Mouse (Mus musculus) ES-Bruce4 (cell line): ENCODE measurements around the gene Rasgef1c. TPM values are rescaled to one million over a fixed set of nuclear protein-coding genes. Genes with fewer than 3 reads are reported as not detected.

Experiments
- H3K27ac ChIP-seq: 2 replicates; pipeline ENCODE4 v1.5.1; 2012; ENCODE audit warnings: low read length, inconsistent platforms; ENCODE audit not compliant: insufficient read depth
- H3K27me3 ChIP-seq: 2 replicates; pipeline ENCODE4 v1.6.1; 2012; ENCODE audit warnings: mild to moderate bottlenecking, low read length, inconsistent platforms; ENCODE audit not compliant: control insufficient read depth, poor library complexity, insufficient read depth, severe bottlenecking
- H3K36me3 ChIP-seq: 2 replicates; pipeline ENCODE4 v1.6.1; 2012; ENCODE audit warnings: inconsistent platforms, mild to moderate bottlenecking, low read length, moderate library complexity; ENCODE audit not compliant: control insufficient read depth, poor library complexity, insufficient read depth, severe bottlenecking
- H3K4me1 ChIP-seq: one replicate; pipeline ENCODE4 v1.8.1; 2011; ENCODE audit warnings: low read length; ENCODE audit not compliant: control insufficient read depth, insufficient read depth
- H3K4me3 ChIP-seq: 2 replicates; pipeline ENCODE4 v1.5.1; 2011; ENCODE audit warnings: low read depth, mild to moderate bottlenecking, low read length
- H3K9ac ChIP-seq: 2 replicates; pipeline ENCODE4 v1.6.1; 2012; ENCODE audit warnings: low read depth, mild to moderate bottlenecking, inconsistent platforms; ENCODE audit not compliant: poor library complexity, severe bottlenecking
- H3K9me3 ChIP-seq: replicated peaks from 2 replicates; pipeline ENCODE4 v1.6.1; 2012; ENCODE audit warnings: mild to moderate bottlenecking, low read length, inconsistent platforms; ENCODE audit not compliant: control insufficient read depth, poor library complexity, insufficient read depth, severe bottlenecking
- CTCF ChIP-seq: IDR thresholded peaks from one replicate; pipeline ENCODE4 v1.8.1; 2011; ENCODE audit warnings: low read depth, low read length
- EP300 ChIP-seq: IDR thresholded peaks from 2 replicates; pipeline ENCODE4 v1.6.1; 2011; ENCODE audit warnings: low read depth, low read length; ENCODE audit not compliant: insufficient read depth
- POLR2A ChIP-seq: IDR thresholded peaks from one replicate; pipeline ENCODE4 v1.8.1; 2011; ENCODE audit warnings: low read length; ENCODE audit not compliant: insufficient read depth
- polyA plus RNA-seq: library from polyadenylated mRNA; stranded (reverse); fragments of >200 nt; gene quantifications from 2 replicates; pipeline ENCODE4 v1.2.4, GENCODE M21; 2011; ENCODE audit warnings: low read depth; ENCODE audit not compliant: missing spikeins, insufficient read depth, insufficient read length

The Rasgef1c gene
- polyA plus RNA-seq, 1 experiment: not detected

- no peak overlapping the region for H3K4me3 ChIP-seq
- H3K9me3 ChIP-seq: no peaks in the 10 kb centered on the region
- no peaks in the 10 kb centered on the region for H3K4me1 ChIP-seq
- H3K36me3 ChIP-seq: no peaks in the 10 kb centered on the region
- no peak overlapping the region for H3K9ac ChIP-seq
- H3K27ac ChIP-seq: no peak overlapping the region
- H3K27me3 ChIP-seq: no peaks in the 10 kb centered on the region
- TF ChIP-seq EP300 (no peak), POLR2A (no peak), CTCF (no peak)
Observed at GRCm38 (mm10) chr11:49931037-49931625, 29.5 kb downstream of the Rasgef1c start.

GRCm38 (mm10) chr11:49931853-49932252 is 30.2 kb downstream of the Rasgef1c start:
- Histone ChIP-seq H3K9ac (no peak overlapping the region), H3K4me1 (no peaks in the 10 kb centered on the region), H3K9me3 (no peaks in the 10 kb centered on the region), H3K4me3 (no peak overlapping the region), H3K27me3 (no peaks in the 10 kb centered on the region), H3K27ac (no peak overlapping the region), H3K36me3 (no peaks in the 10 kb centered on the region)
- TF ChIP-seq POLR2A (no peak), CTCF (no peak), EP300 (no peak)

- Histone ChIP-seq H3K9me3 (no peaks in the 10 kb centered on the region), H3K27me3 (no peaks in the 10 kb centered on the region), H3K4me3 (no peak overlapping the region), H3K9ac (no peak overlapping the region), H3K27ac (no peak overlapping the region), H3K4me1 (no peaks in the 10 kb centered on the region), H3K36me3 (no peaks in the 10 kb centered on the region)
- TF ChIP-seq CTCF (no peak), POLR2A (no peak), EP300 (no peak)
Observed at GRCm38 (mm10) chr11:49933811-49934210, 32.2 kb downstream of the Rasgef1c start.

- Histone ChIP-seq H3K27me3 (no peaks in the 10 kb centered on the region), H3K4me3 (no peak overlapping the region), H3K9me3 (no peaks in the 10 kb centered on the region), H3K36me3 (no peaks in the 10 kb centered on the region), H3K27ac (no peak overlapping the region), H3K9ac (no peak overlapping the region), H3K4me1 (no peaks in the 10 kb centered on the region)
- TF ChIP-seq CTCF (no peak), EP300 (no peak), POLR2A (no peak)
Observed at GRCm38 (mm10) chr11:49934322-49934721, 32.7 kb downstream of the Rasgef1c start.

DNA sequence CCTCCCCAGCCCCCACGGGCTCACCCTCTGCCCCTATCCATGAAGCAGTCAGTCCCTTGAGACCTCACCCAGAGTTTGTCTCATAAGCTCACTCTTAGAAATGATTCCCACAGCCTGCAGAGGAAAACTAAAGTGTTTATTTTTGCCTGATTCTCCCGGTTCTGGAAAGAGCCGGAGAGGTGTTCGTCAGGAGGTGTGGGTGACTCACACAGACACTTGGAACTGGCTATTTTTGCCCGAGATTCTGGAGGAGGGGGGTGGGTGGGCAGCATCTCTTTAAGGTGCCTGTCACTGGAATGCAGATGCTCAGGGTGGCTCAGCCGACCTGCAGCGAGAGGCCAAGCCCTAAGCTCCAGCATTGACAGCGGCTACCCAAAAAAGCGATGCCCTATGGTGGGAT is 34.8 kb downstream of the Rasgef1c start:
- no peak for TF ChIP-seq EP300
- TF ChIP-seq CTCF: no peak
- no peak for TF ChIP-seq POLR2A
- Histone ChIP-seq H3K9me3 (no peaks in the 10 kb centered on the region), H3K4me3 (no peak overlapping the region), H3K4me1 (no peaks in the 10 kb centered on the region), H3K27ac (no peak overlapping the region), H3K27me3 (no peaks in the 10 kb centered on the region), H3K36me3 (no peaks in the 10 kb centered on the region), H3K9ac (no peak overlapping the region)

DNA sequence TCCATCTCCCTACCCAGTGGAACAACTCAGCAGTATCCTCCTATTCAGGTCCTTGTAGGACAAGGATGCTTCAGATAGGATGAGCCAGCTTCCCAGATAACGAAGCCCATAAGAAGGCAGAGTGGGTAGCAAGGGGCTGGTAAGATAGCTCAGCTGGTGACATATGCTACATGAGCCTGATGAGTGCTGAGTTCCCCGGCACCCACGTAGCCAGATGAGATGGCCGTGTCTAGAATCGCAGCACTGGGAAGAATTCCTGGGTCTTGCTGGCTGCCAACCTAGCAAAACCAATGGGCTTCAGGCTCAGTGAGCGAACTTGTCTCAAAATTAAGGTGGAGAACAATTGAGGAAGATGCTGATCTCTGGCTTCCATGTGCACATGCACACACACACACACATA is 36.1 kb downstream of the Rasgef1c start:
- no peak overlapping the region for H3K27ac ChIP-seq
- TF ChIP-seq EP300 (no peak), CTCF (no peak), POLR2A (no peak)
- H3K27me3 ChIP-seq: no peaks in the 10 kb centered on the region
- H3K9me3 ChIP-seq: no peaks in the 10 kb centered on the region
- H3K4me3 ChIP-seq: no peak overlapping the region
- H3K9ac ChIP-seq: no peak overlapping the region
- no peaks in the 10 kb centered on the region for H3K36me3 ChIP-seq
- H3K4me1 ChIP-seq: no peaks in the 10 kb centered on the region
